Comparison of ENCODE assay signal across 25 mouse cellular contexts in genomic region chr12:52198471-52198870, GRCm38 (mm10).
DNase-seq lines count a peak whose midpoint lies in the region; ATAC-seq and TF ChIP-seq lines count a peak whose summit lies in the region.
"Had no signal": no experiment of that assay in that cellular context is flagged by ENCODE, and none has a peak within 500 bp of the region (broad histone marks: within the 10 kb centered on the region; RNA-seq: fewer than 3 reads in every experiment).

No protein-coding gene starts in this region.

- no peak overlapping the region for H3K4me2 ChIP-seq in forebrain, embryonic 16.5 days (ENCODE audit: low read length)
- H3K4me2 ChIP-seq: embryonic facial prominence, embryonic 12.5 days; forebrain, embryonic 12.5 days had no signal

- H3K27me3 ChIP-seq in forebrain, embryonic 10.5 days (ENCODE audit: poor library complexity, severe bottlenecking): no peaks in the 10 kb centered on the region
- H3K27me3 ChIP-seq in forebrain, embryonic 16.5 days (replicated peaks; ENCODE audit: control insufficient read depth, insufficient read depth, low read length): no peaks in the 10 kb centered on the region
- H3K27me3 ChIP-seq: CH12.LX; embryonic facial prominence, embryonic 12.5 days; forebrain, embryonic 12.5 days had no signal

- no peak overlapping the region for H3K4me3 ChIP-seq in forebrain, embryonic 10.5 days
- no peak overlapping the region for H3K4me3 ChIP-seq in forebrain, embryonic 16.5 days (replicated peaks; ENCODE audit: low read length)
- no peak overlapping the region for H3K4me3 ChIP-seq in bone marrow macrophage, adult 2 months (ENCODE audit: insufficient read depth, low read length)
- H3K4me3 ChIP-seq: embryonic facial prominence, embryonic 10.5 days; embryonic facial prominence, embryonic 12.5 days; forebrain, embryonic 12.5 days had no signal

- H3K36me3 ChIP-seq in forebrain, embryonic 10.5 days (replicated peaks): no peaks in the 10 kb centered on the region
- no peaks in the 10 kb centered on the region for H3K36me3 ChIP-seq in forebrain, embryonic 16.5 days (ENCODE audit: control insufficient read depth, insufficient read depth)
- H3K36me3 ChIP-seq: embryonic facial prominence, embryonic 10.5 days; embryonic facial prominence, embryonic 12.5 days; forebrain, embryonic 12.5 days; G1E had no signal

- no peak overlapping the region for H3K9ac ChIP-seq in forebrain, embryonic 16.5 days (replicated peaks; ENCODE audit: low read depth, low read length)
- H3K9ac ChIP-seq: embryonic facial prominence, embryonic 12.5 days; forebrain, embryonic 12.5 days; forebrain, postnatal 0 days had no signal

- WGBS in forebrain, embryonic 10.5 days: 84% methylated on average over 4 of the region's 4 CpGs
- 91% methylated on average over 4 of the region's 4 CpGs for WGBS in forebrain, embryonic 16.5 days

- no peak for DNase-seq in forebrain, embryonic 10.5 days (ENCODE audit: extremely low spot score, low spot score)
- DNase-seq in adrenal gland, postnatal 36 days: no peak
- no peak for DNase-seq in left cerebral cortex, adult 18-20 months (ENCODE audit: low spot score in 2 of 2)
- DNase-seq: adrenal gland, adult 2 months; adrenal gland, postnatal 10 days; adrenal gland, postnatal 25 days; B cell, adult 2 months; cerebellum, adult 11 months; cerebellum, adult 18-20 months; cerebellum, adult 8-10 months; cerebellum, adult 9-11 months; cerebellum, postnatal 14 days; cerebellum, postnatal 36 days; forebrain, postnatal 0 days had no signal

- peaks cover 9% of the 10 kb centered on the region for H3K4me1 ChIP-seq in forebrain, embryonic 10.5 days
- no peaks in the 10 kb centered on the region for H3K4me1 ChIP-seq in forebrain, embryonic 16.5 days (replicated peaks; ENCODE audit: control insufficient read depth, insufficient read depth, low read length)
- H3K4me1 ChIP-seq in bone marrow macrophage, adult 2 months (ENCODE audit: control insufficient read depth, insufficient read depth, low read length): peaks cover 14% of the 10 kb centered on the region
- H3K4me1 ChIP-seq: embryonic facial prominence, embryonic 12.5 days; forebrain, embryonic 12.5 days had no signal

- H3K27ac ChIP-seq in forebrain, embryonic 10.5 days: 0 out of 2 replicates have a peak overlapping the region, but pooled peaks have one; percentile 48
- H3K27ac ChIP-seq in forebrain, embryonic 16.5 days (ENCODE audit: low read length): no peak overlapping the region
- peak overlapping the region; percentile 27; the same call in 1 of the 2 replicates for H3K27ac ChIP-seq in bone marrow macrophage, adult 2 months (ENCODE audit: insufficient read depth, low read depth, low read length)
- H3K27ac ChIP-seq: embryonic facial prominence, embryonic 10.5 days; embryonic facial prominence, embryonic 12.5 days; forebrain, embryonic 12.5 days had no signal

- no peak for TF ChIP-seq CTCF in bone marrow macrophage, adult 2 months (IDR thresholded peaks at IDR 0.05; ENCODE audit: low read depth, low read length)

- no peak for TF ChIP-seq POLR2A in bone marrow macrophage, adult 2 months (IDR thresholded peaks at IDR 0.05; ENCODE audit: borderline replicate concordance, low read depth, low read length)

- no peaks in the 10 kb centered on the region for H3K9me3 ChIP-seq in forebrain, embryonic 10.5 days
- H3K9me3 ChIP-seq in forebrain, embryonic 16.5 days (ENCODE audit: control insufficient read depth, low read length): no peaks in the 10 kb centered on the region
- H3K9me3 ChIP-seq: embryonic facial prominence, embryonic 10.5 days; embryonic facial prominence, embryonic 12.5 days; forebrain, embryonic 12.5 days; G1E had no signal

- no peak for ATAC-seq in forebrain, embryonic 16.5 days
- peak; percentile 61 for ATAC-seq in granulocyte monocyte progenitor cell, adult 5-6 weeks (replicated peaks; ENCODE audit: poor library complexity, severe bottlenecking)
- ATAC-seq in neutrophil, adult 5-6 weeks (ENCODE audit: extremely low read depth, insufficient number of reproducible peaks, low FRiP score, poor library complexity, severe bottlenecking): 0 out of 2 replicates have a peak, but pooled peaks have one; percentile 19
- ATAC-seq: CD4-positive, CD25-positive, alpha-beta regulatory T cell, adult 4 months; forebrain, embryonic 14.5 days; forebrain, postnatal 0 days had no signal
